Mouse (Mus musculus): Measurements from ENCODE around the gene Gabrr2. TPM values are rescaled to one million over a fixed set of nuclear protein-coding genes. Genes with fewer than 3 reads are reported as not detected.

Gene Gabrr2
- polyA plus RNA-seq, 1 experiment from 2014 or later: not detected

GRCm38 (mm10) chr4:33070326-33070725, 7.5 kb downstream of the Gabrr2 start:
- Histone ChIP-seq H3K4me2 (no peak overlapping the region), H3K4me1 (replicated peaks) (peaks cover 19% of the 10 kb centered on the region), H3K36me3 (replicated peaks) (no peaks in the 10 kb centered on the region), H3K9me3 (replicated peaks) (no peaks in the 10 kb centered on the region), H3K27me3 (no peaks in the 10 kb centered on the region), H3K4me3 (replicated peaks) (no peak overlapping the region), H3K27ac (replicated peaks) (no peak overlapping the region), H3K9ac (no peak overlapping the region)
- ATAC-seq (ENCODE audit: insufficient read depth): no peak
- WGBS (ENCODE audit: insufficient replicate concordance): 71% methylated on average over 6 of the region's 6 CpGs

- H3K9ac ChIP-seq: no peak overlapping the region
These were observed 8.5 kb downstream of the Gabrr2 start for GRCm38 (mm10) chr4:33071337-33071736.

DNA sequence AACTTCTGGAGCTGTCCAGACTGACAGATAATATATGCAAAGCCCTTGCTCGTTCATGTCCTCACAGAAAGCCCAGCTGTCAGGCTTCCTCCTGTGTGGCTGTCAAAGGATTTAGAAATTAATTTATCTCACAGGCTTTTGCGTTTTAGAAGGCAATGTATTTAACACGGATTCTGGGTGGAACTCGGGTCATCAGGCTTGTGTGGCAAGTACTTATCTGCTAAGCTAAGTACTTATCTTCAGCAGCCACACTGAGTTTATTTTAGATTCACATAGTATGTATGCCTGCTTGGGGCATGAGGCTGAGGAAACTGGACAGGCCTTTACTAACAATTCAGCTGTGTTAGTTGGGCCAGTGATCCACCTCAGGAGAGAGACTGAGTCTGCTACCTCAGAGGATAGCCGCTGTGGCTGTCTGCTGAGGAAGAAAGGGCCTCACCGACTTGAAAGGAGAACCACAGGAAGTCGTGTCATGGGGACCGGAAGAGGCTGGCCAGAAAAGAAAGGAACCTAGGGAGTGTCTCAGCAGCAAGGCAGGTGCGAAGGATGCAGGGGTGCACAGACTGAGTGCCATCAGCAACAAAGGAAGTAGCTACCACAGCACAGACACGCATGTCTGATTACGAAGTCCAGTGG, 9.8 kb downstream of the Gabrr2 start:
- Histone ChIP-seq H3K27me3 (no peaks in the 10 kb centered on the region), H3K4me3 (replicated peaks) (no peak overlapping the region), H3K4me1 (replicated peaks) (peaks cover 17% of the 10 kb centered on the region), H3K36me3 (replicated peaks) (no peaks in the 10 kb centered on the region), H3K9ac (no peak overlapping the region), H3K27ac (replicated peaks) (no peak overlapping the region), H3K9me3 (replicated peaks) (no peaks in the 10 kb centered on the region), H3K4me2 (peak overlapping the region; percentile 32)
- 15% methylated on average over 11 of the region's 11 CpGs for WGBS (ENCODE audit: insufficient replicate concordance)
- ATAC-seq (ENCODE audit: insufficient read depth): no peak; the same call in 1 of the 2 replicates

More at GRCm38 (mm10) chr4:33071337-33071736, 8.5 kb downstream of the Gabrr2 start:
- WGBS (ENCODE audit: insufficient replicate concordance): 72% methylated on average over 6 of the region's 6 CpGs
- peaks cover 17% of the 10 kb centered on the region for H3K4me1 ChIP-seq (replicated peaks)
- no peak for ATAC-seq (ENCODE audit: insufficient read depth)
- no peak overlapping the region for H3K4me2 ChIP-seq
- H3K4me3 ChIP-seq (replicated peaks): no peak overlapping the region
- no peaks in the 10 kb centered on the region for H3K27me3 ChIP-seq
- H3K36me3 ChIP-seq (replicated peaks): no peaks in the 10 kb centered on the region
- no peaks in the 10 kb centered on the region for H3K9me3 ChIP-seq (replicated peaks)
- H3K27ac ChIP-seq (replicated peaks): no peak overlapping the region

DNA sequence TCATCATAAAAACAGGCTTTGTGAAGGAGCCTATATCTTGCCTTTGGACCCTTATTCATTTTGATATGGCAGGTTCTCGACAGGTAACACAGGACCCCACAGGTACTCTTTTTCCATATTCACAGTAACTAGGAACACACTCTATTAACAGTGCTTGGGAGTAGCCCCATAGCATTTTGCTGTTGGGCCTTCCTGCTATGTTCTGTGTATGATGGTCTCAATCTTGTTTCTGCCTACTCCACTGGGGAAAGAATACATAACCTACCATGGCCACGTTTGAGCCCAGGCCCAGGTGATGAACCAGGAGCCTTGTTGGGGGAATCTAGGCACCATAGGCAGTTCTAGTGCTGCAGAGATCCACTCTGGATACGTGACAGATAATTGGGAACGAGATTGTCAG, 11.6 kb downstream of the Gabrr2 start:
- H3K27ac ChIP-seq (replicated peaks): no peak overlapping the region
- no peak overlapping the region for H3K4me2 ChIP-seq
- WGBS (ENCODE audit: insufficient replicate concordance): 60% methylated on average over 4 of the region's 4 CpGs
- peaks cover 17% of the 10 kb centered on the region for H3K4me1 ChIP-seq (replicated peaks)
- no peak overlapping the region for H3K4me3 ChIP-seq (replicated peaks)
- no peaks in the 10 kb centered on the region for H3K27me3 ChIP-seq
- H3K9me3 ChIP-seq (replicated peaks): no peaks in the 10 kb centered on the region
- H3K9ac ChIP-seq: no peak overlapping the region
- ATAC-seq (ENCODE audit: insufficient read depth): no peak
- no peaks in the 10 kb centered on the region for H3K36me3 ChIP-seq (replicated peaks)

- Histone ChIP-seq H3K27me3 (no peaks in the 10 kb centered on the region), H3K9me3 (replicated peaks) (no peaks in the 10 kb centered on the region), H3K4me3 (replicated peaks) (no peak overlapping the region), H3K4me1 (replicated peaks) (peaks cover 17% of the 10 kb centered on the region), H3K4me2 (no peak overlapping the region), H3K36me3 (replicated peaks) (no peaks in the 10 kb centered on the region), H3K9ac (no peak overlapping the region), H3K27ac (replicated peaks) (no peak overlapping the region)
- ATAC-seq (ENCODE audit: insufficient read depth): no peak
- 58% methylated on average over 5 of the region's 5 CpGs for WGBS (ENCODE audit: insufficient replicate concordance)
These were observed 12.1 kb downstream of the Gabrr2 start for GRCm38 (mm10) chr4:33074851-33075250.

- H3K4me2 ChIP-seq: no peak overlapping the region
- H3K36me3 ChIP-seq (replicated peaks): no peaks in the 10 kb centered on the region
- no peak overlapping the region for H3K27ac ChIP-seq (replicated peaks)
- H3K9ac ChIP-seq: no peak overlapping the region
- H3K4me3 ChIP-seq (replicated peaks): no peak overlapping the region
- no peaks in the 10 kb centered on the region for H3K27me3 ChIP-seq
- 55% methylated on average over 5 of the region's 5 CpGs for WGBS (ENCODE audit: insufficient replicate concordance)
- H3K4me1 ChIP-seq (replicated peaks): peaks cover 17% of the 10 kb centered on the region
- H3K9me3 ChIP-seq (replicated peaks): no peaks in the 10 kb centered on the region
- no peak for ATAC-seq (ENCODE audit: insufficient read depth)
These were observed 13.2 kb downstream of the Gabrr2 start for GRCm38 (mm10) chr4:33075776-33076524.

- 64% methylated on average over 11 of the region's 11 CpGs for WGBS (ENCODE audit: insufficient replicate concordance)
- H3K4me2 ChIP-seq: no peak overlapping the region
These were observed 14.4 kb downstream of the Gabrr2 start for GRCm38 (mm10) chr4:33077161-33077560.

DNA sequence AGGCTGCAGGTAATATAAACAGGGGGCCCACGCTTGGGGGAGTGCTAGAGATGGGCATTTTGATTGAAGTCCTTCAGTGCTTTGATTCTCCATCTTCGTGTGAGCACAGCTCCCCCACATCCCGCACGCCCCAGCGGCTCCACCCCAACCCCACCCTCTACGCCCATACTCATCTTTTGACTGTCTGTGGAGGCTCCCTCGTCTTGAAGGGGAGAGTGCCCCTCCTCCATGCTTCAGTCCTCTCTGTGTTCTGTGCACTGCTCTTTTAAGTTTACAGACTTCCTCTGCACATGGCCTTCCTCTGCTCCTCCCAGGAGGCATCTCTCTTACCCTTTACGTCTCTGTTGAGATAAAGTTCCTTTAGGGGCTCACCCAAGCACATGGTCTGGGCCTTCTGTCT, 14.9 kb downstream of the Gabrr2 start:
- no peak overlapping the region for H3K27ac ChIP-seq (replicated peaks)
- H3K9ac ChIP-seq: no peak overlapping the region
- no peaks in the 10 kb centered on the region for H3K36me3 ChIP-seq (replicated peaks)
- peaks cover 7% of the 10 kb centered on the region for H3K4me1 ChIP-seq (replicated peaks)
- no peak overlapping the region for H3K4me2 ChIP-seq
- WGBS (ENCODE audit: insufficient replicate concordance): 47% methylated on average over 8 of the region's 8 CpGs
- no peak for ATAC-seq (ENCODE audit: insufficient read depth)
- H3K27me3 ChIP-seq: no peaks in the 10 kb centered on the region
- H3K9me3 ChIP-seq (replicated peaks): no peaks in the 10 kb centered on the region
- no peak overlapping the region for H3K4me3 ChIP-seq (replicated peaks)

More at GRCm38 (mm10) chr4:33077161-33077560, 14.4 kb downstream of the Gabrr2 start:
- Histone ChIP-seq H3K9ac (no peak overlapping the region), H3K36me3 (replicated peaks) (no peaks in the 10 kb centered on the region), H3K9me3 (replicated peaks) (no peaks in the 10 kb centered on the region), H3K27ac (replicated peaks) (no peak overlapping the region), H3K4me1 (replicated peaks) (peaks cover 12% of the 10 kb centered on the region), H3K27me3 (no peaks in the 10 kb centered on the region), H3K4me3 (replicated peaks) (no peak overlapping the region)
- ATAC-seq (ENCODE audit: insufficient read depth): no peak

GRCm38 (mm10) chr4:33078492-33078891, 15.7 kb downstream of the Gabrr2 start:
- Histone ChIP-seq H3K27me3 (no peaks in the 10 kb centered on the region), H3K4me2 (no peak overlapping the region), H3K4me3 (replicated peaks) (no peak overlapping the region), H3K27ac (replicated peaks) (no peak overlapping the region), H3K36me3 (replicated peaks) (no peaks in the 10 kb centered on the region), H3K9me3 (replicated peaks) (no peaks in the 10 kb centered on the region), H3K4me1 (replicated peaks) (no peaks in the 10 kb centered on the region), H3K9ac (no peak overlapping the region)
- WGBS (ENCODE audit: insufficient replicate concordance): 61% methylated on average over 3 of the region's 3 CpGs
- ATAC-seq (ENCODE audit: insufficient read depth): no peak

DNA sequence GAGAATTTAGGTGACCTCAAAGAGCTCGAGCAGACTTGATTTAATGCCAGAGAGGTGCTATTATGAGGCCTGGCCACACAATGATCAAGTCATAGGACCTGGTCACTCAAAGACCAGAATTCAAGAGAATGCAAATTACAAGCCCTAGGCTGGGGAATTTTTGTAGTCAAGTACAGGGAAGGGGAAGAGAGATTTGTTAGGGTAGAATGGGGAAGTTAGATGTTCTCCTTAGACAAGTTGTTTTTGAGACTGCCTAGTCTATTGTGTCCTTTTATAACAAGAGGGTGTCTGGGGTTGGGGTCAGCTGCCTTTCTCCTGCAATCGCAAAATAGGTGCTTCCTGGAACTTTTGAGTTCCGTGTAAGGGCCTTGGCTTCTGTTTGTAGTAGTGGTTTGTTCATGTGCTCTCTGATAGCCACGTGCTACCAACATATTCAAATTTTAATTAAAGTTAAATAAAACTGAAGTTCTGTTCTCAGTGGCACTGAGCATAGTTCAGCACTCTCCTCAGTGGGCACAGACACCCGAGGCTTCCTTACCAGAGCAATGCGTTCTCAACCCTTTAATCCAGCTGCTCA, 36.4 kb downstream of the Gabrr2 start:
- 50% methylated on average over 6 of the region's 6 CpGs for WGBS (ENCODE audit: insufficient replicate concordance)
- Histone ChIP-seq H3K9me3 (replicated peaks) (no peaks in the 10 kb centered on the region), H3K9ac (no peak overlapping the region)

GRCm38 (mm10) chr4:33109720-33110458, 47.1 kb downstream of the Gabrr2 start:
- no peaks in the 10 kb centered on the region for H3K27me3 ChIP-seq
- H3K9me3 ChIP-seq (replicated peaks): no peaks in the 10 kb centered on the region
- no peak overlapping the region for H3K4me3 ChIP-seq (replicated peaks)
- H3K9ac ChIP-seq: no peak overlapping the region
- no peak overlapping the region for H3K27ac ChIP-seq (replicated peaks)
- H3K4me1 ChIP-seq (replicated peaks): peaks cover 11% of the 10 kb centered on the region
- no peaks in the 10 kb centered on the region for H3K36me3 ChIP-seq (replicated peaks)
- ATAC-seq (ENCODE audit: insufficient read depth): peak; percentile 64
- WGBS (ENCODE audit: insufficient replicate concordance): 27% methylated on average over 14 of the region's 14 CpGs
- peak overlapping the region; percentile 34 for H3K4me2 ChIP-seq

More for the DNA sequence above, 36.4 kb downstream of the Gabrr2 start:
- H3K27ac ChIP-seq (replicated peaks): no peak overlapping the region
- H3K4me2 ChIP-seq: no peak overlapping the region
- ATAC-seq (ENCODE audit: insufficient read depth): no peak
- no peak overlapping the region for H3K4me3 ChIP-seq (replicated peaks)
- no peaks in the 10 kb centered on the region for H3K4me1 ChIP-seq (replicated peaks)
- H3K27me3 ChIP-seq: no peaks in the 10 kb centered on the region
- no peaks in the 10 kb centered on the region for H3K36me3 ChIP-seq (replicated peaks)

Measured in liver, embryonic 15.5 days (tissue).